Mouse (Mus musculus) kidney, embryonic 14.5 days (tissue): ENCODE data around the gene Znrf2. TPM values are rescaled to one million over a fixed set of nuclear protein-coding genes. Genes with fewer than 3 reads are reported as not detected.

ENCODE experiments used
- ATAC-seq: fragments of 200-750 bp; cut with Nextera tagmentation; 2 replicates; pipeline ENCODE4 v1.8.0; 2017; ENCODE audit warnings: moderate number of reproducible peaks, mild to moderate bottlenecking, moderate TSS enrichment, moderate library complexity; ENCODE audit not compliant: low FRiP score, low TSS enrichment
- H3K27ac ChIP-seq: fragments of 300-500 bp; sonication (generic); 2 replicates; pipeline ENCODE4 v1.5.1; 2014; ENCODE audit warnings: low read depth, mild to moderate bottlenecking, low read length, moderate library complexity, mixed read lengths
- H3K27me3 ChIP-seq: fragments of 300-500 bp; sonication (generic); 2 replicates; pipeline ENCODE4 v1.6.1; 2014; ENCODE audit warnings: mild to moderate bottlenecking, low read length; ENCODE audit not compliant: control insufficient read depth, insufficient read depth
- H3K36me3 ChIP-seq: fragments of 300-500 bp; sonication (generic); 2 replicates; pipeline ENCODE4 v1.6.1; 2014; ENCODE audit warnings: low read length, mixed read lengths; ENCODE audit not compliant: control insufficient read depth, insufficient read depth
- H3K4me1 ChIP-seq: fragments of 300-500 bp; sonication (generic); 2 replicates; pipeline ENCODE4 v1.6.1; 2014; ENCODE audit warnings: low read length, mixed read lengths; ENCODE audit not compliant: control insufficient read depth, insufficient read depth
- H3K4me2 ChIP-seq: fragments of 300-500 bp; sonication (generic); replicated peaks from 2 replicates; pipeline ENCODE4 v1.6.1; 2014; ENCODE audit warnings: low read depth, mild to moderate bottlenecking, low read length
- H3K4me3 ChIP-seq: fragments of 300-500 bp; sonication (generic); 2 replicates; pipeline ENCODE4 v1.5.1; 2014; ENCODE audit warnings: mild to moderate bottlenecking, low read length
- H3K9ac ChIP-seq: fragments of 300-500 bp; sonication (generic); 2 replicates; pipeline ENCODE4 v1.6.1; 2014; ENCODE audit warnings: low read depth, mild to moderate bottlenecking, low read length, moderate library complexity
- H3K9me3 ChIP-seq: fragments of 300-500 bp; sonication (generic); 2 replicates; pipeline ENCODE4 v1.6.1; 2016; ENCODE audit warnings: low read length; ENCODE audit not compliant: control insufficient read depth
- WGBS: fragments of 180-500 bp; shearing (Covaris S2); extraction: QIAGEN DNeasy Blood & Tissue Kit; methylation state at CpG from one replicate; pipeline ENCODE4 v1.1.7; 2014; 5-methylcytosine and 5-hydroxymethylcytosine counted together
- polyA plus RNA-seq: library from polyadenylated mRNA; unstranded; fragments of >200 nt; fragmentation: Nextera tagmentation; extraction: Ambion mirVana; gene quantifications from 2 replicates; pipeline ENCODE4 v1.2.1, GENCODE M21; 2014

The Znrf2 gene
- polyA plus RNA-seq, 1 experiment from 2014 or later: 4.5 TPM

DNA sequence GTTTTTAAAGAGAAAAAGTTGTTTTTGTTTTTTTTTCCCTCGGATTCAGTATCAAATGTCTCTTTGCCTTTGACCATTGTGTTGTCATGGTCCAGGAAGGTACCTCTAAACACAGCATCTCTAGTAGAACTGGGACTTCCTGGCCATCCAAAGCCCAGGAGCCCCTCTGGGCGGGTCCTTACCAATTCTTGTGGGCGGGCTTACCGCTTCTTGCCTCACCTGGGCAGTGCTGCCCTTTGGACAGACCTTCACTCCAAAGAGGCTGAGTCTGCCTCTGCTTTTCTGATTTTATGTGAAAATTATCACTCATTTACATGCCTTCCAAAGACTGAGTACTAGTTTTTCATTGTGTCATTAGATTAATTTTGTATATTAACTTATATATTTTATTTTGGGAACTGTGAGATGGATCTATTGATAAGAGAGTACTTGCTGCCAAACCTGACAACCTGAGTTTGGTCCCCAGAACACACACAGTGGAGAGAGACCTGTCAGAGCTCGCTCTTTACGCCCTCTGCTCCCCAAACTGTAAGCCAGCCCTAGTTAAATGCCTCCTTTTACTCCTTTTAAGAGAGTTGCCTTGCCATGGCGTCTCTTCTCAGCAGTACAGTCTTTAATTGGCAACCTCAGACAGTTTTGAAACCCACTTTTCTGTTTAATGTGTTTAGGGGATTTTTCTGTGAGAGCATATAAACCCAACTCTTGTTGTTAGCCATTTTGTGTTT, 13.5 kb downstream of the Znrf2 start:
- Histone ChIP-seq H3K9me3 (no peaks in the 10 kb centered on the region), H3K4me3 (no peak overlapping the region), H3K4me2 (no peak overlapping the region), H3K9ac (no peak overlapping the region), H3K27ac (no peak overlapping the region), H3K4me1 (peaks cover 13% of the 10 kb centered on the region), H3K27me3 (no peaks in the 10 kb centered on the region), H3K36me3 (no peaks in the 10 kb centered on the region)
- no peak for ATAC-seq
- WGBS: 82% methylated on average over 7 of the region's 7 CpGs

DNA sequence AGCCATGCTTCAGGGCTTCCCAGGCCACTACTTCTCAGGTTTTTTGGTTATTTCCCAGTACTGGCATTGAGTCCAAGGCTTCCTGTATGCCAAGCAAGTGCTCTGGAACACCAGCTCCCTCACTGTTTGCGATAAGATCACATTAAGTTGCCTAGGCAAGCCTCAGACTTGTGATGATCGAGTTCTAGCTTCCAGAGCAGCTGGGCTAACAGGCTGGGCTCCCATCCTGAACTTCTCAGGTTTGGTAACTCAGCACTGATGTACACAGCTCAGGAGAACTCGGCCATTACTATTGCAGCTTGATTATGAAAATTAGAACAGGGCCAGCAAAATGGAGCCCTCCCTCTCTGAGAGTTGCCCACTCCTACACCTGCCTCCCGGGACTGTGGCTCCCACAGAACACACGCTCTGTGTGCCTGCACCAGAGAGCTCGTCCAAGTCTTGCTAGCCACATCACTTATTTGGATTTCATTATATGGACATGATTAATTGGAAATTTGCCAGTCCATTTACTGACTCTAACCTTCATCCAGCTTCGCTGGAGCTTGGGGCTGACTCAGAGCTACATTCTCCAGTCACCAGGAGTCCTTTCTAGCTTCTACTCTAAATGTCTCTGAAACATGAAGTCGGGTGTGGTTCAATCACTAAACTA, 14.5 kb downstream of the Znrf2 start:
- H3K27me3 ChIP-seq: no peaks in the 10 kb centered on the region
- no peaks in the 10 kb centered on the region for H3K9me3 ChIP-seq
- WGBS: 64% methylated on average over 8 of the region's 8 CpGs
- ATAC-seq: no peak; the same call in 1 of the 2 replicates
- H3K4me1 ChIP-seq: peaks cover 13% of the 10 kb centered on the region
- no peak overlapping the region for H3K9ac ChIP-seq
- no peak overlapping the region for H3K4me2 ChIP-seq
- H3K27ac ChIP-seq: no peak overlapping the region
- no peaks in the 10 kb centered on the region for H3K36me3 ChIP-seq
- H3K4me3 ChIP-seq: no peak overlapping the region

DNA sequence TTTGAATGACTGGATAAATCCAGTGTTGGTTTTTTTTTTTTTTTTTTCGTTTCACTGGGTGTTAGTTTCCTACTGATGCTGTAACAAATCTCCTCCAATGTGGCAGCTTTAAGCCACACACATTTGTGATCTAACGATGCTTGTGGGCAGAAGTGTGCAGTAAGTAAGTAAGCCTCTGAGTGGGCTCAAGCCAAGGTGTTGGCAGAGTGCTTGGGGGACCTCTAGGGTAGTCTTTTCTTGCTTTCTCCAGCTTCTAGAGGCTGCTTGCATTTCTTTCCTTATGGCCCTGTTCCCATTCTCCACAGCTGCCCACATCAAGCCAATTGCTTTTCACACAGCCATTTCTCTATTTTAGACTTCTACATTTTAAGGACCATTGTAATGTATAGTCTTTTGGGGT, 16.7 kb downstream of the Znrf2 start:
- Histone ChIP-seq H3K4me2 (no peak overlapping the region), H3K9me3 (no peaks in the 10 kb centered on the region; the same call in 1 of the 2 replicates), H3K9ac (no peak overlapping the region), H3K4me3 (no peak overlapping the region), H3K36me3 (no peaks in the 10 kb centered on the region), H3K4me1 (peaks cover 13% of the 10 kb centered on the region), H3K27me3 (no peaks in the 10 kb centered on the region), H3K27ac (no peak overlapping the region)
- ATAC-seq: no peak
- WGBS: 61% methylated on average over 2 of the region's 2 CpGs

DNA sequence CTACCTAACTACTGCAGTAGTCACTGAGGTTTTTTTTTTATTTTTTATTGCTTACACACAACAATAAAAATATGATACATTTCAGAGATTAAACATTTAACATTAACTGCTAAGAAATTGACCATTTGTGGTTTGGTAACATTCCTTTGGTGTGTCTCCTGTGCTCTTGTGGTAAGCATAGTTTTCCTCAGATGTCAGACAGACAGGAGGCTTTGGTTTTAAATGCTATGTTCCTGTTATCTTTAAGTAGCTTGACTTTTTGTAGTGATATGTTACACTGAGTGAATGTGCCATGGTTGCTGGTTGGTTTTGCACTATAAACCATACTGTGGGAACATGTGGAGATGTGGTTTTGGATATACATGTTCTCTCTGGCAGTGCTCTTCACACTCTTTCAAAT, 19.9 kb downstream of the Znrf2 start:
- no peak overlapping the region for H3K4me2 ChIP-seq
- no peaks in the 10 kb centered on the region for H3K36me3 ChIP-seq
- H3K4me1 ChIP-seq: no peaks in the 10 kb centered on the region
- ATAC-seq: no peak
- no peaks in the 10 kb centered on the region; the same call in 1 of the 2 replicates for H3K9me3 ChIP-seq
- no peak overlapping the region for H3K4me3 ChIP-seq
- H3K27ac ChIP-seq: no peak overlapping the region
- no peak overlapping the region for H3K9ac ChIP-seq
- no peaks in the 10 kb centered on the region for H3K27me3 ChIP-seq

DNA sequence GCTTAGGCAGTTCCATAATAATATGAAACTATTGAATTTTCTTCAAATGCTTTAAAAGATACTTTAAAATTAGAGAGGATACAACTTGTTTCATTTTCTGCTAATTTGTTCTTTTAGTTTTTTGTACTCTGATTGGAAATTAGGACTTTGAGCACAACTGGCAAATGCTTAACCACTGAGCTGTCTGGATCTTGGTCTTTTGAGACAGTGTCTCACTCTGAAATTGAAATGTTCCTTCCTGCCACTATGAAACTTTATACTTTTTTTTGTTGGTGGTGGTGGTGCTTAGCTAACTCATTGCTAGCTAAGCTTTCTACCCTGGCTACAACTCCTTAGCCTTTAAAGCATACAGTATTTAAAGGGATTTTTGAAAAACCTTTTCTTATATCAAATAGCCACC, 24.7 kb downstream of the Znrf2 start:
- H3K27ac ChIP-seq: no peak overlapping the region
- H3K27me3 ChIP-seq: no peaks in the 10 kb centered on the region
- H3K4me2 ChIP-seq: no peak overlapping the region
- no peak for ATAC-seq
- no peak overlapping the region for H3K9ac ChIP-seq
- H3K4me1 ChIP-seq: no peaks in the 10 kb centered on the region
- no peaks in the 10 kb centered on the region; the same call in 1 of the 2 replicates for H3K9me3 ChIP-seq
- H3K4me3 ChIP-seq: no peak overlapping the region
- no peaks in the 10 kb centered on the region for H3K36me3 ChIP-seq

DNA sequence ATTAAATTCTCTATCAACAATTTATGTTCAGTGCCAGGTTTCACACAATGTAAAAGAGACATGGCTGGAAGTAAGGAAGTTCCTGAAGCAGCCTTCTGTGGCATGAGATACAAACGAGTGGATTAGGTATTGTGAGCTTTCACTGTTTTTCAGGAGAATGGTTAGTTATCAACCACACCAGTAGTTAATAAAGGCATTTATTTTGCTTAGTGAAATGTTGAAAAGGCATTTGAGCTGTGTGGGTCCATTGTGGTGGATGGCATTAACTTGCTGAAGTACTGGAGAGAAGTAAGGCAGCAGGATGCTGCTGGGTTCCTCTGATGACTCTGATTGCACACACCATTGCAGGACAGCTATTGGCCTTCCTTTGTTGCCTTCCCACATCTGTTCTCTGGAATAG, 25.3 kb downstream of the Znrf2 start:
- ATAC-seq: no peak
- Histone ChIP-seq H3K9me3 (no peaks in the 10 kb centered on the region; the same call in 1 of the 2 replicates), H3K4me2 (no peak overlapping the region), H3K27me3 (no peaks in the 10 kb centered on the region), H3K9ac (no peak overlapping the region), H3K36me3 (no peaks in the 10 kb centered on the region), H3K27ac (no peak overlapping the region), H3K4me3 (no peak overlapping the region), H3K4me1 (no peaks in the 10 kb centered on the region)
- WGBS: 33% methylated on average over 1 of the region's 1 CpGs

DNA sequence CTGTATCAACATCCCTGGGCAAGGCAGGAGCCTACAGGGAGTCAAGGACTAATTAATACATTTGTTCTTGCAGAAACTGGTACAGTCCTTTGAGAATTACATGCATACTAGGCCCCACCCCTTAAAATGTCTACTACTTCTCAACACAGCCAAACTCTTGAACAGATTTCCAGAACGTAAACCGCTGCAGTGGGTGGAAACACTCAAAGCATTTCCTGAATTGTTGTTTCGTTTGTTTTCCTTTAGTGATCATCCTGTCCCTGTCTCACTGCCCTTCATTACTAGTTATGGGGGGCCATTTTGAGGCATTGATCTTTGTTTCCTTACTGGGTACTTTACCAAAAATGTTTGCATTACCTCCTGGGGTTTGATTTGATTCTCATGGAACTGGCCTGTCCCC, 31.8 kb downstream of the Znrf2 start:
- no peak overlapping the region for H3K4me2 ChIP-seq
- no peaks in the 10 kb centered on the region for H3K9me3 ChIP-seq
- H3K4me3 ChIP-seq: no peak overlapping the region
- H3K27me3 ChIP-seq: no peaks in the 10 kb centered on the region
- no peaks in the 10 kb centered on the region for H3K36me3 ChIP-seq
- H3K4me1 ChIP-seq: no peaks in the 10 kb centered on the region
- no peak overlapping the region for H3K27ac ChIP-seq
- no peak for ATAC-seq
- no peak overlapping the region for H3K9ac ChIP-seq
- 82% methylated on average over 3 of the region's 3 CpGs for WGBS

DNA sequence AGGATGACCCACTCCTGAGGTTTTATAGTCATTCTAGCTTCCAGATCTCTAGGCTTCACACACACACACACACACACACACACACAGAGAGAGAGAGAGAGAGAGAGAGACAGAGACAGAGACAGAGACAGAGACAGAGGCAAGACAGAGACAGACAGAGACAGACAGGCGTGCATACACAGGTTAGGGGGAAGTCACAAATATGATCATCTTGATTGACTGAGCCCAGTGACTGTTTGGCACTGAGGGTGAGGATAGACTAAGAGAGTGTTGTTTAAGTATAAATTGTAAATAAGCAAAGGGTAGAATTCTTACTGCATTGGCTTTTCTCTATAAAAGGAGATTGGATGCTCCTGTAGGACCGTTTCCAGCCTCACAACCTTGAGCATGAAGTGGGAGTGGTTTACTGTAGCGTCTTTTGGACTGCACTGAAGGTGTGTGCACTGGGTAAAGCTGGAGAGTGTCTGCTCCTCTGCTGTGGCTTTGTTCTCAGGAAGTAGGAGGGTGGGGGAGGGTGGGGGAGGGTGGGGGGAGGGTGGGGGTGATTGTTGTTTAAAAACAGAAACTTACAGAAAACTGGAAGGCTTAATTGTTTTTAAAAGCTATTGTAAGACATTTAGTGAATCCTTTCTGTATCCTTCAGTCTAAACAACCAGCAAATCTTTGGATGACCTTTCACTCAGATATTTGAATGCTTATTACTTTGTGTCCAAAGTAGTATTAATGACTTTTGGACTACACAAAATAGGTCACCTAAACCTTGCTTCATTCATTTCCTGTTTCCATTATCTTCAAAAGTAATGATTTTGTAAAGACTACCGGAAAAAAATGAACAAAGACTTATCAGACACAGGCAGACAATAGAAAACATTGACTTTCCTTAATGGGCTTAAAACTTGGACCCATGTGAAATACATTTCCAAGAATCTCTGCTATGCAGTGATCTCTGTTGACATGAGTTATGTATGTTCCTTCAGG, 32.8 kb downstream of the Znrf2 start:
- no peak overlapping the region for H3K9ac ChIP-seq
- no peak overlapping the region for H3K4me2 ChIP-seq
- no peaks in the 10 kb centered on the region for H3K4me1 ChIP-seq
- WGBS: 41% methylated on average over 4 of the region's 4 CpGs
- H3K36me3 ChIP-seq: no peaks in the 10 kb centered on the region
- ATAC-seq: no peak
- no peaks in the 10 kb centered on the region for H3K27me3 ChIP-seq
- no peak overlapping the region for H3K4me3 ChIP-seq
- no peak overlapping the region for H3K27ac ChIP-seq
- H3K9me3 ChIP-seq: no peaks in the 10 kb centered on the region
